Mouse (Mus musculus) lung, embryonic 14.5 days (tissue): Measurements from ENCODE around the gene Deup1. TPM values are rescaled to one million over a fixed set of nuclear protein-coding genes. Genes with fewer than 3 reads are reported as not detected.

Experiments
- ATAC-seq: fragments of 200-750 bp; cut with Nextera tagmentation; 2 replicates; pipeline ENCODE4 v1.8.0; 2017; ENCODE audit warnings: mild to moderate bottlenecking, moderate TSS enrichment, moderate library complexity; ENCODE audit not compliant: insufficient read depth
- DNase-seq: peaks from one replicate; pipeline ENCODE4 v3.0.0-alpha.2; 2015
- H3K27ac ChIP-seq: fragments of 300-500 bp; sonication (generic); 2 replicates; pipeline ENCODE4 v1.5.1; 2014; ENCODE audit warnings: low read depth, mild to moderate bottlenecking, moderate library complexity
- H3K27me3 ChIP-seq: fragments of 300-500 bp; sonication (generic); 2 replicates; pipeline ENCODE4 v1.6.1; 2014; ENCODE audit warnings: low read length, control low read depth; ENCODE audit not compliant: insufficient read depth
- H3K36me3 ChIP-seq: fragments of 300-500 bp; sonication (generic); 2 replicates; pipeline ENCODE4 v1.6.1; 2014; ENCODE audit warnings: control low read depth; ENCODE audit not compliant: insufficient read depth
- H3K4me1 ChIP-seq: fragments of 300-500 bp; sonication (generic); 2 replicates; pipeline ENCODE4 v1.6.1; 2014; ENCODE audit warnings: antibody characterized with exemption, control low read depth; ENCODE audit not compliant: insufficient read depth
- H3K4me2 ChIP-seq: fragments of 300-500 bp; sonication (generic); 2 replicates; pipeline ENCODE4 v1.6.1; 2014; ENCODE audit warnings: mild to moderate bottlenecking
- H3K4me3 ChIP-seq: fragments of 300-500 bp; sonication (generic); 2 replicates; pipeline ENCODE4 v1.5.1; 2014; ENCODE audit warnings: low read depth, low read length
- H3K9ac ChIP-seq: fragments of 300-500 bp; sonication (generic); 2 replicates; pipeline ENCODE4 v1.6.1; 2014
- H3K9me3 ChIP-seq: fragments of 300-500 bp; sonication (generic); 2 replicates; pipeline ENCODE4 v1.6.1; 2016; ENCODE audit warnings: low read depth, low read length, control low read depth
- CTCF ChIP-seq: IDR thresholded peaks from 2 replicates; pipeline ENCODE4 v1.5.1; 2016; ENCODE audit warnings: antibody characterized with exemption, low read depth
- WGBS: fragments of 180-500 bp; shearing (Covaris S2); extraction: QIAGEN DNeasy Blood & Tissue Kit; methylation state at CpG from one replicate; pipeline ENCODE4 v1.1.7; 2014; 5-methylcytosine and 5-hydroxymethylcytosine counted together
- polyA plus RNA-seq: library from polyadenylated mRNA; unstranded; fragments of >200 nt; fragmentation: Nextera tagmentation; extraction: Ambion mirVana; gene quantifications from 2 replicates; pipeline ENCODE4 v1.2.1, GENCODE M21; 2014

Gene Deup1
- polyA plus RNA-seq, 1 experiment from 2014 or later: 1.1 TPM

GRCm38 (mm10) chr9:15609280-15609930 is 18.3 kb downstream of the Deup1 start:
- H3K4me1 ChIP-seq: no peaks in the 10 kb centered on the region
- H3K4me3 ChIP-seq: no peak overlapping the region
- peak; percentile 45 for TF ChIP-seq CTCF
- 87% methylated on average over 5 of the region's 5 CpGs for WGBS
- no peak overlapping the region for H3K9ac ChIP-seq
- no peak for ATAC-seq
- no peaks in the 10 kb centered on the region for H3K27me3 ChIP-seq
- no peak overlapping the region for H3K4me2 ChIP-seq
- no peak overlapping the region for H3K27ac ChIP-seq
- H3K36me3 ChIP-seq: no peaks in the 10 kb centered on the region
- H3K9me3 ChIP-seq: no peaks in the 10 kb centered on the region
- DNase-seq: peak; percentile 49

DNA sequence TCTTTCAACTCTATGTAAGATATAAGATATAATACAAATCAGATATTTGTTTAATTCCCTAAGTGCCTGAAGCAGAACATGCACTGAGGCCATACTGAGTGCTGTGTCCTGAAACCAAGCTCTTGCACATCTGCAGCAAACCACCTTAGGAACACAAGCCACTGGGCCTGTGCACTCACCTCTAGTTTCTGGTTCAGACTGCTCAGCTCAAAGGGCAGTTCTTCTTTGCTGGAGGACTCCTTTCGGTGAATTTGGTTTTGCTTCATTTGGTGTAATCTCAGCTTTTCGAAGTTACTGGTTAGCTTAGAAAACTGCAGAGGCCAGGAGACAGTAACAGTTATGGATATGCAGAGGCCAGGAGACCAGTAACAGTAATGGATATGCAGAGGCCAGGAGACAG is 20.1 kb downstream of the Deup1 start:
- ATAC-seq (no peak), DNase-seq (no peak)
- 93% methylated on average over 2 of the region's 2 CpGs for WGBS
- no peak for TF ChIP-seq CTCF
- no peak overlapping the region for H3K27ac ChIP-seq
- H3K9ac ChIP-seq: no peak overlapping the region
- H3K27me3 ChIP-seq: no peaks in the 10 kb centered on the region
- H3K4me3 ChIP-seq: no peak overlapping the region
- H3K9me3 ChIP-seq: no peaks in the 10 kb centered on the region
- H3K4me1 ChIP-seq: no peaks in the 10 kb centered on the region
- no peaks in the 10 kb centered on the region for H3K36me3 ChIP-seq
- H3K4me2 ChIP-seq: no peak overlapping the region

DNA sequence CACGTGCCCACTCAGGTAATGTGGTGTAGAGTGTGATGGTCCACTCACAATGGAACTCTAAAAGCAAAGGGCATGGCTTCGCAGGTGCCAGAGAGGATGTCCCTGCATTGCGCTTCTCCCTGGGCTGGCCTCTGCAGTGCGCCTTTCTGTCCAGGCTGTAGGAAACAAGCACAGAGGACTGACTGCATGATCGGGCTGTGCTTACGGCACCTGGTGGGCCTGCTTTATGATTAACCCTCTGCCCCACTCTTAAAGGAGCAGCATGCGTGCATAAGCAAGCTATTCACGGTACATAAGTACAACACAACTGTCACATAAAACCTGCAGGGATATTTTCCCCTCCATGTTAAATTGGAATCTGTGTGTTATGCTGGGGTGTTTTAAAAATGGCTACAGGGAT is 24.6 kb downstream of the Deup1 start:
- no peak overlapping the region for H3K4me2 ChIP-seq
- TF ChIP-seq CTCF: no peak
- no peaks in the 10 kb centered on the region for H3K9me3 ChIP-seq
- H3K27ac ChIP-seq: no peak overlapping the region
- no peak overlapping the region for H3K4me3 ChIP-seq
- H3K36me3 ChIP-seq: no peaks in the 10 kb centered on the region
- H3K27me3 ChIP-seq: no peaks in the 10 kb centered on the region
- H3K9ac ChIP-seq: no peak overlapping the region
- H3K4me1 ChIP-seq: no peaks in the 10 kb centered on the region
- ATAC-seq (no peak), DNase-seq (no peak)
- WGBS: 80% methylated on average over 8 of the region's 8 CpGs

GRCm38 (mm10) chr9:15600859-15601540 is 26.7 kb downstream of the Deup1 start:
- ATAC-seq (no peak), DNase-seq (no peak)
- no peak overlapping the region for H3K4me3 ChIP-seq
- no peak overlapping the region for H3K4me2 ChIP-seq
- no peak overlapping the region for H3K27ac ChIP-seq
- 39% methylated on average over 5 of the region's 5 CpGs for WGBS
- H3K9ac ChIP-seq: no peak overlapping the region
- no peaks in the 10 kb centered on the region for H3K36me3 ChIP-seq
- no peaks in the 10 kb centered on the region for H3K4me1 ChIP-seq
- TF ChIP-seq CTCF: no peak
- H3K27me3 ChIP-seq: no peaks in the 10 kb centered on the region
- no peaks in the 10 kb centered on the region for H3K9me3 ChIP-seq

DNA sequence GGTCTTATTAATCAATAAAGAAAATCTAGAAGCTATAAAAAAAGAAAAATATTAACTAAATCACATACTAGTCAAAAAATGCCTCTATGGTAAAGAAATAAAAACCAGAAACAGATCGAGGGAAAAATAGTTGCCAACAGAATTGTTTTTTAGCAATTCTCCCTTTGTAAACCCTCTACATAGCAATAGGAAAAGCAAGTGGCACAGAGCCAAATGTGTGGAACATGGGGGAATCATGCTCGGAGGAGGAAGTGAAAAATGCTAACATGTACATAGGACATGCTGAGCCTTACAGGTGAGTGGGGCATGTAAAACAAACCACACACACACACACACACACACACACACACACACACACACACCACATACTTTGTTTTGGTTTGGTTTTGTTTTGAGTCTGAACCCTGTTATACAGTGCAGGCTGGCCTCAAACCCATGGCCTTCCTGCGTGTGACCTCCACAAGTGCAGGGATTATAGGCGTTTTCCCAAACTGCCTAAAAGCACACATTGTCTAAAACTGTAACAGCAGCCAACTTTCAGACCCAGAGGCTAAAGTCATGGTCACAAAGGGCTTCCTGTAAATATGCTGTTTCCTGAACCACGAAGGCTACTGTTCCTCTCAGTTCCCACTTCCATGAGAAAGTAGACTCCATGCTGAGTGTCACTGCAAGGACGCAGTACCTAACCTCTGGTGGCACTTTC is 27.4 kb downstream of the Deup1 start:
- Histone ChIP-seq H3K4me3 (no peak overlapping the region), H3K27ac (no peak overlapping the region), H3K27me3 (no peaks in the 10 kb centered on the region), H3K9ac (no peak overlapping the region), H3K36me3 (no peaks in the 10 kb centered on the region), H3K4me2 (no peak overlapping the region), H3K4me1 (no peaks in the 10 kb centered on the region), H3K9me3 (no peaks in the 10 kb centered on the region)
- 49% methylated on average over 6 of the region's 6 CpGs for WGBS
- peak; percentile 67 for DNase-seq
- TF ChIP-seq CTCF: no peak
- peak; percentile 31; the same call in 1 of the 2 replicates for ATAC-seq

- Histone ChIP-seq H3K9ac (no peak overlapping the region), H3K36me3 (no peaks in the 10 kb centered on the region)
- no peak for ATAC-seq
Measured at GRCm38 (mm10) chr9:15596598-15596997, 31.1 kb downstream of the Deup1 start.

DNA sequence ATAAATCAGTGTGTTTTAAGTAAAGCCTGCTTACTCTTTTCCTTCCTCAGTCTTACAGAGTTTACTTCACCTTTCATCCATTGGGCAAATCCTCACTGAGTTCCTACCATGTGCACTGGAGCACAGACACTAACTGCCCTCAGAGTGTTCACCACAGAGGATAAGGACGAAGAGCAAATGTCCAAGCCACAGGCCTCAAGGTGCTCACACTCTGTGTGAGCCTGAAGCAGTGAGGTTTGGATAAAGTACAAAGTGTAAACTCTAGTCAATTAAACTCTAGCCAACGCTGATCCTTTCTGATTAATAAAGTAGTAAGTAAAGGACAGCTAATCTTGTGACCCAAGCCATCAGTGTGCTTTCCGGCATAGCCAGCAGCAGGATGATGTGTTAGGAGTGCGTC is 33.6 kb downstream of the Deup1 start:
- H3K4me3 ChIP-seq: no peak overlapping the region
- ATAC-seq (no peak), DNase-seq (no peak)
- no peak overlapping the region for H3K9ac ChIP-seq
- no peaks in the 10 kb centered on the region for H3K9me3 ChIP-seq
- no peaks in the 10 kb centered on the region for H3K4me1 ChIP-seq
- no peaks in the 10 kb centered on the region for H3K27me3 ChIP-seq
- WGBS: 62% methylated on average over 4 of the region's 4 CpGs
- no peak for TF ChIP-seq CTCF
- H3K27ac ChIP-seq: no peak overlapping the region
- no peak overlapping the region for H3K4me2 ChIP-seq
- no peaks in the 10 kb centered on the region for H3K36me3 ChIP-seq

More at GRCm38 (mm10) chr9:15596598-15596997, 31.1 kb downstream of the Deup1 start:
- H3K4me3 ChIP-seq: no peak overlapping the region
- no peaks in the 10 kb centered on the region for H3K4me1 ChIP-seq
- no peak for TF ChIP-seq CTCF
- H3K4me2 ChIP-seq: no peak overlapping the region
- WGBS: 27% methylated on average over 4 of the region's 4 CpGs
- H3K9me3 ChIP-seq: no peaks in the 10 kb centered on the region
- H3K27ac ChIP-seq: no peak overlapping the region
- H3K27me3 ChIP-seq: no peaks in the 10 kb centered on the region
- no peak for DNase-seq
